Mouse (Mus musculus) layer of hippocampus, adult 11-12 months (tissue): ENCODE measurements around the gene Bmp10.

Experiments
- DNase-seq: peaks from one replicate; pipeline ENCODE4 v3.0.0; 2022; ENCODE audit warnings: low spot score

Gene Bmp10

DNA sequence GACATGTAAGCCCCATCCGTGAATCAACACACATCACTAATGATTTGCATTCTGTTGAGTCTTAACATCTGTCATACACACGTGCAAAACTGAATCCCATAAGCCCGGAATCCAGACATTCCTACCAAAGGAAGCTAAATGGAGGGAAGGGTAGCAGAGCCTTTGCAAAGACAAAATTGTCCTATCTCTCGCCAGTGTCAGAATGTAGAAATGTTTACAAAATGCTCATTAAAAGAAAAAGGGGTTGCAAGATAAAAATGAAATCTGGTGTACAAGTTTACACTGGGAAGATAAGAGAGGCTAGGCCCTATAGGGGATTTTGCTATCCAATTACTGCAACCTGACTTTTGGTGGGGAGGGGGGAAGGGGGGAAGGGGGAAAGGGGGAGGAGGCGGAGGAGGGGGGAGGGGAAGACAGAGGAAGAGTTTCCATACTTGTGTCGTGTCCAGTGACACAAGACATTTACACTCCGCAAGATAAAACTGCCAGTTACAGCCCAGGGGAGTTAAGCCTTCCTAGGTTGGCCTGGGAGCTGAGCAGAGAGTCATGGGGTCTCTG lies at the start of gene Bmp10:
Gene Bmp10 (plus strand): TSS at position 508 of the 558 bp plus-strand sequence.
- no peak for DNase-seq

GRCm38 (mm10) chr6:87383926-87384691 lies 44.7 kb upstream of the Bmp10 start:
- DNase-seq: peak; percentile 39

DNA sequence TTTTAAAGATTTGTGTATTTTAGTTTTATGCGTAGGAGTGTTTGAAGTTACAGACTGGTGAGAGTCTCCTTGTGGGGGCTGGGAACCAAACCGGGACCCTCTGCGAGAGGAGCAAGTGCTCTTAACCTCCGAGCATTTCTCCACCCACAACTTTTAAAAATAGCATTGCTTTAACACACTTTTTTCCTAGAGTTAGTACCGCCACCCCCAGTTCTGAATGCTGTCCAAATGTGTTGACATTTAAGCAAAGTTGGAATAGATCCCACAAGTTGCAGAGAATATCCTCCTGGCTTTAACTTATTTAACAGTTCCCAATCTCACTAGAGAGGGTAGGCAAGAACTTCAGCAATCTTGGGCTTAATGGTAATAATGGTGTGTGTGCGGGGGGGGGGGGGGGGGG lies 44.0 kb upstream of the Bmp10 start:
- no peak for DNase-seq

DNA sequence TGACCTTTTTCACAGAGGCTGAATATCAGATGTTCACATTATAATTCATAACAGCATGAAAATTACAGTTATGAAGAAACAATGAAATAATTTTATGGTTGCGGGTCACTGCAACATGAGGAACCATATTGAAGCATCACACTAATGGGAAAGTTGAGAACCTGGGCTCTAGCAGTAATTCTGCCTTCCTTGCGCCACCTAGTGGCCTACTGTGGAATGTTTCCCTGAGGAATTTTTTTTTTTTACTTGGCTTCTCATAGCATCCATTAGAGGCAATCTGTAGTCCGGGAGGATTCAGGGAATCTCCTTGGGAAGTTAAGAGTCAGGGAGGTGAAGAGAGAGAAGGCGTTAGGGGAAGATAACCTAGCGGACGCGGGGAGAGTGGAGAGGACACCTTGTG lies 42.6 kb upstream of the Bmp10 start:
- DNase-seq: peak; percentile 70

- no peak for DNase-seq
These were observed 42.1 kb upstream of the Bmp10 start for GRCm38 (mm10) chr6:87386681-87387080.

DNA sequence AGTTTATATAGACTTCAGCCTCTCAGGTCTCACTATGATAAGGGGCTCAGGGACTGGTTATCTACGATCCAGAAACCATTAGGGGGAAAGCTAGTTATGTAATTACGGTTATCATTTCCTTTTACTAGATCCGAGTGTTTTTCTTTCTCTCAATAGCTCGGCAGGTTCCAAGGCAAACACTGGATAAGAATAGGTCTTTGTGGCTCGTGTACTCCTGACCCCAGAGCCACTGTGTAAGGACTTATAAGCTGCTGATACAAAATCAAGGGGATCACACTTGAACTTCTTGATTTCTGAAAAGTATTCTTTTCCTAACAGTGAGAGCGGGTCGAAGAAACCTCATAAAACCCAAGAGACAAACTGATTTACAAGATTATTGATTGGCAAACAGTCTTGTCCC lies 39.9 kb upstream of the Bmp10 start, which contains the start of gene Gkn3:
Gene Gkn3 (minus strand): TSS at position 59 of the 400 bp plus-strand sequence.
- DNase-seq: no peak

DNA sequence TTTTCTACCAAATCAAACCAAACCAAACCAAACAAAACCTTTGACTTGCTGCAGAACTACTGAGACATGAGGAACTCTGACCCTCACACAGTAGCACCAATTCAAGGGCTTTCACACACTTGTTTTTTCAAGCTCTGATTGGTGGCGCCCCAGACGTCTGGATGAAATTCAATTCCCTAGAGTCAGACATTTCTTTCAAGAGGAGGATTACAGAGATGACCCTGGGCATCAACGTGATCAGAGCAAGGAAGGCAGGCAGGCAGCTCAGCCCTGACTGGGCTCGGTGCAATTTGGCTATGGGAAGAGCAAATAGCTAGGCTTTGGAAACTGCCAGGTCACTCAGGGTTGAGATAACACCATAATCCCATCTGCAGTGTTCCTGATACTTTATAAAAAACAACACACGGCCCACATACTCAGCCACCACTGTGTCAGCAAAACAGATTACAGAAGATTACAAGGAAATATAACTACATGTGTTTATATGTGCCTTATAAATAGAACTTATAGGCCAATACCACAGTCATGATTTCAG lies 39.3 kb upstream of the Bmp10 start:
- no peak for DNase-seq

- no peak for DNase-seq
These were observed 35.2 kb upstream of the Bmp10 start for GRCm38 (mm10) chr6:87393466-87394205.

DNA sequence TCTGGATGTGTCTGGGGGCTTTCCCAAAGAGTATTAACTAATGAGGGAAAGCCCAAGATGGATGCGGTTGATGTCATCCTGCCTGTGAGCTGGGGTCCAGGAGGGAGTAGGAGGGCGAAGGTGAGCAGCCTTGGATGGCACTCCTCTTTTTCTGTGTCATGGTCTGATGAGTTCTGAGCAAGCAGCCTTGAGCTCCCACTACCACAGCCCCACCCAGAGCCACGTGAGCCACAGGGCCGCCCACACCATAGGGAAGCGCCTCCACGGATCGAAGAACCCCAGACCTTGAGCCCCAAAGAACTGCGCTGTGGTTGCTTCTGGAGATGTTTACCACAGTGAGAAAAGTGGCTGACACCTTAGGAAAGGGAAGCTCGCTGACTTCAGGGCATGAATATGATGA lies 34.0 kb upstream of the Bmp10 start:
- DNase-seq: no peak

DNA sequence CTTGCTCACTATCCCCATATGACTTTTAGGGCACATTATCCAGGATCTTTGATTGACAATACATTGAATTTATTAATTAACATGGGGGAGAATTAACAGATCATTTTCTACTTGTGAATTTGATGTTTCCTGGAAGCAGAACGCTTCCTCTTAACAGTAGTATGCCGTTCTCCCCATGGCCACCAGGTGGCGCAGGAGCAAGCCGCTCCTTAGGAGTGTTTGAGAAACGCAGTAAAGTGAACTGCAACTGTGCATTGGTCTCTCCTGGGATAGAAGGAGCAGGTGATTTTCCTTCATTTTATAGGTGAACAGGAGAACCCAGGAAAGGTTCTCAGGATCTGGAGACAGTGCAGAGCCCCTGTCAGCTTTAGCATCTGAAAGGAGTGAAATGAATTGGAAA lies 29.7 kb upstream of the Bmp10 start:
- peak; percentile 74 for DNase-seq

- no peak for DNase-seq
These were observed 28.8 kb upstream of the Bmp10 start for GRCm38 (mm10) chr6:87399886-87400566.

DNA sequence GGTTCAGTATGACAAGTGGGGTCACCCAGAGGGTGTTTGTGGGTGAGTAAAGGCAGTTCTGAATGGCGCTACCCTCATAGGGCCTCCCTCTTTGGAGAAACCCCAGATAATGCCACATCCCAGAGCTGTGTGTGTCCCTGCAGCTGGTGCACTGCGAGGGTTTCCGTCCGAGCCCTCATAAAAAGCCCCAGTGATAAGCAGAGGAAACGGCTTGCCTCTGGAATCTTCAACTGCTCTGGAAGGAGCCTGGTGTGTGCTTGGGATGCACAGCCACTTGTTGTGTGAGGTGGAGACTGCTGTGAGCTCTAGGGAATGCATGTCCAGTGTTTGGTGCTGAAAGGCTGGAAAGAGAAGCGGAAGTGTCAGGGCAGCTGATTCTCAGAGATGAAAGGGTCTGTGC lies 27.3 kb upstream of the Bmp10 start:
- no peak for DNase-seq

- DNase-seq: no peak
These were observed 16.8 kb upstream of the Bmp10 start for GRCm38 (mm10) chr6:87412011-87412410.

DNA sequence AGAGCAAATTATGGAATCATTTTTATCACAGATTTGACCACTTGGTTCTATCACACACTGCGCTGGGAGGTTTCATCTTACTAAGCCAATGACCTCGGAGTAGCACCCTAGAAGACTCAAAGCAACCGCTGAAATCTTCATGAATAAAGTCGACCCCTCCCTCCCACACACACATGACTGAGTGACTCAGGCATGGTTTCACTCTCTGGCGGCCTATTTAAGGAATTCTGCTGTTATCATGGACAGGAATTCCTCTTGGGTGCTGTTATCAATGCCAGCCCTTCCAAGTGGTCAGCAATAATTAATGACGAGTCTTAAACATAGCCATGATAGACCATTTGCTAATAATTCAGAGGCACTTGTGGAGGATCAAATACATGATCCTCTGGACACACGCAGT lies 6.5 kb upstream of the Bmp10 start:
- DNase-seq: no peak

GRCm38 (mm10) chr6:87424037-87424816 lies 4.6 kb upstream of the Bmp10 start:
- no peak for DNase-seq

- DNase-seq: no peak
These were observed 1.8 kb upstream of the Bmp10 start for GRCm38 (mm10) chr6:87426954-87427353.

DNA sequence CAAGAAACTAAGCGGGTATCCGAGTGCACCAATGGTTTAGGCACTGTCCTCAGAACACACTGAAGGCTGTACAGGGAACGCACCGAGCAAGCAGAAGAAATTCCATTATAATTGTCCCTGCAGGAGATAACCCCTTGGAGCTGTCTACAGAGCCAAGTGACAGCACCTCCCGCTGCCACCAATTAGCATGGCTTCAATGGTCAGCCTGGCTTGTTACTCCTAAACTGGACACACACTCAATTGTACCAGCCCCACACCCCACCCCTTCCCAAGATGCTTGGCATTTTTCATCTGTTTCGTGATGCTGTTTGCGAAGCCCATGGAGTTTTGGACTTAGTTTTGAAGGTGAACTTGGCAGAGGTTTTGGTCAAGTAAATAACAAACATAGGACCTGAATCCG lies 1.2 kb upstream of the Bmp10 start:
- no peak for DNase-seq

DNA sequence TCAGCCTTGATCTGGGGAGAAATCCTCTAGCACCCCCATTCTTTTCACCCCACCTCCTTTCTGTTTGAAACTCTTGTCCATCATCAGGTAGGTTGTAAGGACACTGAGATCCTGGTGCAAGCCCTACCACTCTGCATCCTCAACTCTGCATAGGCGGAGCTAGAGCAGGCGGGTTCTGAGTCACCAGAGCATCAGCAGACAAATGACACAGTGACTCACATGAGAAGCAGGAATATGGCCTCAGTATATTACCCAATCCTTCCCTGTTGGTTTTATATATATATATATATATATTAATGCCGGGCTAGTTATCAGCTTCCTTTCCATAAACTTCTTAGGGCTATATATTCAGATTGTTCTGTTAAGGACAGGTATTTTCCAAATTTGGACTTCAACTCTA lies 7.0 kb downstream of the Bmp10 start:
- DNase-seq: no peak

DNA sequence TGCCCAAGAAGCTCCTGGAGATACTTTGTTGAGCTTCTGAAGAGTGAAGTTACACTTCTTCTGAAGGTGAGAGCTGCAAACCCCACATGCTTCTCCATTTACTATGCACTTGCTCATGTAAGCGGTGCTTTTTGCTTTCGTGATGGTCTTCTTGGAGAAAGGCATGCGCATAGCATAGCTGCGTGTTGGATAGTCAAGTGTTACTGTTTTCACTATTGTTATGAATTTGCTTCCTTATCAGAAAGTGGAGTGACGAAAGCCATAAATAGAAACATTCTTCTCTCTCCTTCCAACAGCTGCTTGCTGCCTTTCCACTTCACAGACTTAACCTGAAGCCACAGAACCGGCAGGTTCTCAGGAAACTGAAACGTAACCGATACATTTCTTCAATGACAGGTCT lies 8.0 kb downstream of the Bmp10 start:
- DNase-seq: no peak

DNA sequence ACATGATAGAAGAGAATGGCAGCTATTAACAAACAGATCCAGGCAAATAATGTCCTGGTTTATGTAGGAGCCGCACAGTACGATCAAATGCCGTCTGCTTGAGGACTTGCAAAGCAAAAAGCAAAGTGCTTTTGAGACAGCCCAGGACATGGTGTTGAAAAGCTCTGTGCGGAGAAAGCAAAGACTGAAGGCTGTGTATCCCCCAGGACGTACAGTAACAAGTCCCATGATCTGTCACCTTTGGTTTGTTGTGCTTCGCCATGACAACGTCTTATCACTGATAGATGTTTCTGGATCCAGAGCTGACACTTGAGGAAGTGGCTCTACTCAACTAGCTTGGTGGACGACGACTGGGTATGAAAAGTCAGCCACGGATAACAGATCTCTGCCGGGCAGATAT lies 14.5 kb downstream of the Bmp10 start:
- DNase-seq: no peak

DNA sequence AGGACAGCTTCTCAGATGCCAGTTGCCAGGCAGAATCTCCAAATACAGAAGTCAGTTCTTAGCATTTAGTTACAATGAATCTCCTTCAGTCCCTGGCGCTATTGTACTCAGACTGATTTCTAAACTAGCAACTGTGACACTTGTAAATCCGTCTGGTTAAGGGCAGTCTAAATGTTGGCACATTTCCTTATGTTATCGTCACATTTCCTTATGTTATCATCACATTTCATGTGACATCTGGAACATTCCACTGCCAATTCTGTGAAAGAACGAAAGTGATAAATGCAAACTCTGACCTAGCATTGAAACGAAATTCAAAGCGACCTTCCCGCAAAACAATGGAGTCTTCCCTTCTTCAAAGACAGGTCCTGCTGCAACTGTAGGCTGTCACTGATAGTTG lies 16.4 kb downstream of the Bmp10 start:
- no peak for DNase-seq

DNA sequence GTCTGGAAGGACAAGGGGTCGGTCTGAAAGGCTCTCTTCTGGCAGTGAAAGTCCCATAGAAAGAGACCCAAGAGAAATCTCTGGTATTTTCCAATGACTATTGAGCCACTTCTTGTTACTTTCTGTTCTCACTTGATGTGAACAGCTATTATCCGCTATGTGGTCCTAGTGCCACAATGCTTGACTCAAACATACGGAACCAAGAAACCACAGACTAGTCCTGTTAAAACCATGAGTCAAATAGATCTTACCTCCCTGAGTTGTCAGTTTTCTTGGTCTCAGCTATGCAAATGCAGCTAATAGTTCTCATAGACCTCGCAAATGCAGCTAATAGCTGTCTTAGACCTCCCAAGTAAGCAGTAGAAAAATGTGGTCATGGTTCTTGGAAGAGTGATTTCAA lies 18.4 kb downstream of the Bmp10 start:
- no peak for DNase-seq
